Mouse (Mus musculus) bone marrow, adult 2 months (tissue): ENCODE data around the gene Acbd4. TPM values are rescaled to one million over a fixed set of nuclear protein-coding genes. Genes with fewer than 3 reads are reported as not detected.

Source experiments
- H3K27ac ChIP-seq: fragments of 200-500 bp; 2 replicates; pipeline ENCODE4 v1.5.1; 2012; ENCODE audit warnings: low read depth, mild to moderate bottlenecking, control low read depth, inconsistent platforms, low read length; ENCODE audit not compliant: control insufficient read depth, poor library complexity, insufficient read depth
- H3K4me1 ChIP-seq: fragments of 200-500 bp; 2 replicates; pipeline ENCODE4 v1.6.1; 2011; ENCODE audit warnings: low read length; ENCODE audit not compliant: control insufficient read depth, insufficient read depth
- H3K4me3 ChIP-seq: fragments of 200-500 bp; replicated peaks from 2 replicates; pipeline ENCODE3; 2011; ENCODE audit warnings: mild to moderate bottlenecking, low read depth, low read length, control low read depth; ENCODE audit not compliant: control insufficient read depth
- CTCF ChIP-seq: fragments of 200-500 bp; IDR thresholded peaks from 2 replicates; pipeline ENCODE4 v1.5.1; 2011; ENCODE audit warnings: low read length, control low read depth; ENCODE audit not compliant: control insufficient read depth, insufficient read depth
- POLR2A ChIP-seq: fragments of 200-500 bp; IDR thresholded peaks from 2 replicates; pipeline ENCODE4 v1.6.1; 2011; ENCODE audit warnings: low read depth, mild to moderate bottlenecking, control low read depth, low read length, borderline replicate concordance; ENCODE audit not compliant: control insufficient read depth
- WGBS: fragments of 180-500 bp; shearing (Covaris S2); methylation state at CpG from one replicate; pipeline ENCODE4 v1.1.7; 2018; 5-methylcytosine and 5-hydroxymethylcytosine counted together
- polyA plus RNA-seq: library from polyadenylated mRNA; stranded (reverse); fragments of >200 nt; gene quantifications from 2 replicates; pipeline ENCODE4 v1.2.4, GENCODE M21; 2011; ENCODE audit warnings: low replicate concordance; ENCODE audit not compliant: missing spikeins, insufficient read depth, insufficient read length

Acbd4 gene
- polyA plus RNA-seq, 1 experiment: 34.1 TPM

DNA sequence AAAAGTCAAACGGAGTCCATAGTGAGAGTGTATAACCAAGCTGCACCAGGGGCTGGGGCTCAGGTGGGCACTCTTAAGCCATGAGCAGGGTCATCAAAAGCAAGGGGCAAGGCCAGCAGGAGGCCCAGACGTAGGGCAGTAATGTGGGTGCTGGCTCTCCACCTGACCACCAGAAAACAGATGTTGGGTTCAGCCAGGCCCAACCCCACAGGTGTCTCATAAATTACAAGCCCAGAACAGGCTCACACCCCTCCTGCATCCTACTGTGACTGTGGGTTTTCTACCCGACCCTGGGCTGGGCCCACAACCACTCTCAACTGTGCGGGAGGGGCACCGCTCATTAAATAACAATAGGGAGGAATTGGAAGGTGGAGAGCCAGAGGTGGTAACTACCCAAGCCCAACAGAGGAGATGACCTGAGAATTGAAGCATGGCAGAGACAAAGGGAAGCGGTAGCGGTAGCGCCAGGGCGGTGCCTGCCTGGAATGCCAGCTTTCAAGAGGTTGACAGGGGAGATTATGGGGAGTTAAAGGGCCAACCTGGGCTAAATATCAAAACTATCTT lies 6.3 kb upstream of the Acbd4 start:
- H3K4me1 ChIP-seq: peaks cover 4% of the 10 kb centered on the region
- 77% methylated on average over 9 of the region's 9 CpGs for WGBS
- no peak overlapping the region for H3K4me3 ChIP-seq
- no peak for TF ChIP-seq CTCF
- TF ChIP-seq POLR2A: no peak
- H3K27ac ChIP-seq: no peak overlapping the region

DNA sequence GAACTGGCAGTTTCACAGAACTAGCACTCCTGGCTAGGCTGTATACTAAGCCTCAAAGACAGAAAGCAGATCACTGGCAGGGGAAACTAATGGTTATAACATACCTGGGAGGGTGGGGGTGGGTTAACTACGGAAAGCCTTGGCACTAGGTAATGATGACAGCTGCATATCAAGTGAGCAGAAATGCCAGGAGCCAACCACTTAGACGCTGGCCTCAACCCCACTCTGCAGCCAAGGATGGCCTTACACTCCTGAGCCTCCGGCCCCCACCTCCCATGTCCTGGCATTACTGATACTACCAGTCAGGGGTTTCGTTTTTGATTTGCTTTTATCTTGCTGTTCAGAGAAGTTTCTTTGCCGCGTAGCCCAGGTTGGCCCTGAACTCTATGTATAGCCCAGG lies 5.7 kb upstream of the Acbd4 start:
- TF ChIP-seq POLR2A (no peak), CTCF (no peak)
- Histone ChIP-seq H3K4me3 (no peak overlapping the region), H3K4me1 (peaks cover 4% of the 10 kb centered on the region), H3K27ac (no peak overlapping the region)
- 85% methylated on average over 6 of the region's 6 CpGs for WGBS

DNA sequence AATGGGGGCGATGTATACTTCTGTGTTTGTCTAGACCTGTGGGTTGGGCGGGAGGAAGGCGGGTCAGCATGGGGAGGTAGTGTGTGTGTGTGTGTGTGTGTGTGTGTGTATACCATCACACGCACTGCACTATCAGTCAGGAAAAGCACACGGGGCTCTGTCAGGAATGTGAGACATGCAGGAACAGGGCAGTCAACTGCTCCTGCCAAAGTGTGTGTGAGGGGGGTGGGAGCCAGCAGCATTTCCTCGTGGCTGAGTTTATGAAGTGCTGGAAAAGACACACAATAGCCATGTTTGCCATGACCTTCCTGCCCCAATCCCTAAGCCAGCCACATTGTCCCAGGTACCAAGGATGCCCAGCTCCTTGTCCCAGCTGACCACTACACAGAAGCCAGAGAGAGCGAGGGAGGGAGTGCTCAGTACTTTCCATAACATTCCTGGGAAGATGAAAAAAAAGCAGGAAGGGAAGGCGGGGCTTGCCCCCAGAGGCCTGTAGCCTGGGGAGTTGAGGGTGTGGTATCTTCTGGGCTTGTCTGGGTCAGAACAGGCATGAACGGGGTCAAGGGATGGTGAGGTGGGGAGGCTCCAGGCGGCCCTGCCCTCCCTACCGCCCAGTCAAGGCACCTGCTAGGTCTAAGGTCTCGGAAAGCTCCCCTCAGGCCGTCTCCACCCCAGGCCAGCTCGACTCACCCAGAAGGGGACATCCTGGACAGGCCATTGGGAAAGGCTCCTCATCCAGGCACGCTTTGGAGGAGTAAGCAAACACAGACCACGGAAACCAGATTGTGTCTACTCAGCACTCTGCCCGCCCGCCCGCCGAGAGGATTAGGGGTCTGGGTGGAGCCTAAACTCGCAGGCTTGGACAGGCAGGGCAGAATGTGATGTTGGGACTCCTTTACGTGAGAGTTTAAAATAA lies 4.2 kb upstream of the Acbd4 start:
- TF ChIP-seq CTCF: no peak
- no peak for TF ChIP-seq POLR2A
- 71% methylated on average over 22 of the region's 22 CpGs for WGBS
- Histone ChIP-seq H3K4me1 (peaks cover 7% of the 10 kb centered on the region), H3K27ac (no peak overlapping the region), H3K4me3 (no peak overlapping the region)

DNA sequence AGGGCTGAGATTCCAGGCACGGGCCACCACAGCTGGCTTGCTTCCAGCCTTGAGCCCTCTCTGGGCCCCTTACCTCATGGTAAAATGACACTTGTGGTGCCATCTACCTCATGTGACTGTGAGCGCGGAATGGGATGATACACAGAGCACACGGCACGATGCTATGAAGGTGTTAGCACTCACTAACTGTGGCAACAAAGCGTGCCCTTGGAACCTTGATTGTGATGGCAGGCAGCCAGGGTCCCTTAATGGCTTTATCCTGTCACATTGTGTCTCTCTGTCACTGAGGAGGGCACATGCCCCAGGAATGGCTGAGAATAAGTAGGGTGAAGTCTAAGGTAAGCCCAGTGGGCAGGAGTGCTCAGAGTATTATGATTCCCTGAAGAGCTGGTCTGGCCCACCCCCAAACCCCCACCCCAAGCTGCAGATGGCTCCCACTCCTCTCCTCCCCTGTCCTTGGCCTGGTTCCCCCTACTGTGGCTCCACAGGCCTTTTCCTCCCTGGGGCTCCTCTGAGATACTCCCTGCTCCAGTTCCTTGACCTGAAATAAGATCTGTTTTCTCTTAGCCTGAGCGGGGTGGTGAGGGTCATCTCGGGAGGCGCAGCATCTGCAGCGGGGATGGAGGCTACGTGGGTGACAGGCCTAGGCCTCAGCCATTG lies 2.8 kb upstream of the Acbd4 start:
- TF ChIP-seq POLR2A (no peak), CTCF (no peak)
- Histone ChIP-seq H3K4me3 (no peak overlapping the region), H3K27ac (no peak overlapping the region), H3K4me1 (peaks cover 6% of the 10 kb centered on the region)
- 84% methylated on average over 11 of the region's 11 CpGs for WGBS

DNA sequence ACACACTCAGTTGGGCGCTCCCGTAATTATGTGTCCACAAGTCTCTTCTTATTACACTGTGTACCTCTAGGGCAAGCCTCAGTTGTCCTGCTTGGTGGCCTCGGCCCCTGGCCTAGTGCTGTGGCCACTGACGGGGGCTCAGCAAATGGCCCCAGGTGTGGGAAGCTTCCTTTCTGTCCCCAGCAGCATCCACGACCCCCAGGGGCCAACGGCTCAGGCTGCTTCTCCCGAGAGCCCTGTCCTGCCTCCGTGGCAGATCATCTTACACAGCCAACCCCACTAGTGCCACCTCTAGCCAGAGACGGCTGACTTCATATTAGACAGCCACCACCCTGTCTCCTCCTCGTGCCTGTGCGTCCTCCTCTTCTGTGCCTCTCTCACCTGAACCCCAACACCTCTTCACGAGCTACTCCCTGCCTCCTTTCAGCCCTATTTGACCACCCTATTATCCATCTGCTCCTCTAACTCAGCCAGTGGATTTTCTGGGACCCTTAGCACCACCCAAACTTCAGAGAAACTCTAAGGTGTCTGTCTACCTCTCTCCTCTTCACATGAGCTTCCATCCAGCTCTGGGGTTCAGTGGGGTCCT lies 2.0 kb upstream of the Acbd4 start:
- Histone ChIP-seq H3K27ac (no peak overlapping the region), H3K4me1 (peaks cover 6% of the 10 kb centered on the region), H3K4me3 (no peak overlapping the region)
- WGBS: 72% methylated on average over 12 of the region's 12 CpGs
- TF ChIP-seq POLR2A: no peak
- no peak for TF ChIP-seq CTCF

DNA sequence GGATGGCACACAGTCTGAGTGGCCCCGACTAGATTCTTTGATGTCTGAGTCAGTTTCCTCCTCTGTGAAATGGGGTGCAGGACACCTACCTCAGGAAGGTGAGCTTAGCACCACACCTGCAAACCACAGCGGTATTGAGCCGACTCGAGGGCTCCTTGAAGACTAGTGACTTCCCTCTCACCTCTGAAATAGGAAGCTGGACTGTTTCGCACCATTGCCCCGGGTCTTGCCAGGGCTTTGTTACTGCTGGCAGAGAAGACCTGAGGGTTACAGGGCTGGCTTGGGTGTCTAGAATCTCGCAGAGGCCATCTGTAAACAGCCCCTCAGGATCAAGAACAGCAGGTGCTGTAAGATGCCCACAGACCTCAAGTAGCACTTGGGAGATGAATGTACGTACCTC lies 1.1 kb upstream of the Acbd4 start:
- no peak overlapping the region for H3K4me3 ChIP-seq
- TF ChIP-seq CTCF: no peak
- TF ChIP-seq POLR2A: no peak
- 50% methylated on average over 8 of the region's 8 CpGs for WGBS
- H3K27ac ChIP-seq: no peak overlapping the region
- H3K4me1 ChIP-seq: peaks cover 9% of the 10 kb centered on the region

DNA sequence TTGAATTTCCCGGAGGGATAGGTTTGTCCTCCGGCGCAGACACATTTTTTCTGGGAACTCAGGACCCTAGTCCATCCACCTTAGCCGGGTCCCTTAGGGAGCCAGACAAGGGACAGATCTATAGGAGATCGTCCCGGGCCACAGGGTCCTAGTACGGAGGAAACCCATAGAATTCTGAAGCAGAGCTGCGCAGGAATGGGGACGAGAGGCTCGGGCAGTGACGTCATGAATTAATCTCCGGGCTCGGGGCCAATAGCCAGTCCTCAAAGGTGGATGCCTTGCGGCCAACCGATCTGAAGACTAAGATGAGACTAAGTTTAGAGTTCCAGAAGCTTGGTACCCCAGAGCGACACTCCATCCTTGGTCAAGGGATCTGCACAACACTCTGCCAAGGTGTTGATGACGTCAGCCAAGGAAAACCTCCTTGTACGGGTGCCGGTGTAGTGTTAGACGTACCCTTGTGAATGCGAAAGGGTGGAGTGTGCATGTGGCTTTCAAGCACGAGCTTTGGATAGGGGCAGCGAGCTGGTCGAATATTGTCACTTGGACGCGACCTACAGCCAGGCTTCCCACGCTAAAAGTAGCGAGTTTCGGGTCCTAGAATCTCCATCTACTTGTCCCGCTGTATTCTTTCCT lies 502 bp downstream of the Acbd4 start:
- peaks cover 9% of the 10 kb centered on the region for H3K4me1 ChIP-seq

DNA sequence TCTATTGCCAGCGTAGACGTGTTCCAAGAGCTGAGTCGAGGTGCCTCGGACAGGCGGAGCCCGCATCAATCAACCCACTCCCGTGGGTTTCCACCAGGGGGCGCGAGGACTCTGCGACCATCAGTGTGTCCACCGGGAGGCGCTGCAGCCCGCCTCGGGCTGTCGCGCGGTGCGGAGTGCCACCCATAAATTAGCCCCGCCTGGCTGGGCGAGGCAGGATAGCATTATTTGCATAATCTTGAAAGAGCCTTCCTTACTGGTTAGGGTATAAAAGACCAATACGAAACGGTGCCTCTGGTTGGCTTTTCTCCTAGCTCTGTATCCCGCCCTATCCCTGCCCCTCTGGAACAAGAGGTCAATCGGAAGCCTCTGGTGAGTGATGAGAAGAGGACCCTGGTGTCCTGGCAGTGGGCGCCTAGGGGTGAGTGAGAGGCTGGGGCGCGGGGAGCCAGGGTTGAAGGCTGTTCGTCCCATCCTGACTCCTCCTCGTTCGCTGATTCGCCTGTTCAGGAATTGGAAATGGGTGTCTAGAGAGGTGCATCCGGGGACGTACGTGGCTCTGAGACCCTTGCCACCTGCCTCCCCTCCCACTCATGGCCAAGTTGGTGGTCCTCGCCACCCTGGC lies 1.4 kb downstream of the Acbd4 start:
- WGBS: 1% methylated on average over 35 of the region's 35 CpGs
- Histone ChIP-seq H3K4me3 (peak overlapping the region; percentile 93), H3K27ac (peak overlapping the region; percentile 29), H3K4me1 (peaks cover 9% of the 10 kb centered on the region)
- peak; percentile 63; the same call in 1 of the 2 replicates for TF ChIP-seq POLR2A
- TF ChIP-seq CTCF: peak; percentile 100

More for the DNA sequence above, 502 bp downstream of the Acbd4 start:
- H3K4me3 ChIP-seq: peak overlapping the region; percentile 54
- H3K27ac ChIP-seq: no peak overlapping the region; the same call in 1 of the 2 replicates
- TF ChIP-seq CTCF: peak; percentile 6; the same call in 1 of the 2 replicates
- TF ChIP-seq POLR2A: no peak
- 2% methylated on average over 30 of the region's 30 CpGs for WGBS
